Mouse (Mus musculus): ENCODE measurements around the gene Col19a1.

- TF ChIP-seq E2F4 (IDR thresholded peaks at IDR 0.05; ENCODE audit: insufficient read depth) (no peak), SRF (IDR thresholded peaks at IDR 0.05; ENCODE audit: control insufficient read depth, insufficient read length, low read depth) (no peak), POLR2A (IDR thresholded peaks at IDR 0.05; ENCODE audit: insufficient read length, low read depth) (no peak), USF1 (IDR thresholded peaks at IDR 0.05; ENCODE audit: low read depth) (no peak), CEBPB (IDR thresholded peaks at IDR 0.05; ENCODE audit: insufficient read depth, poor library complexity, severe bottlenecking) (no peak), MYOD1 (IDR thresholded peaks at IDR 0.05; ENCODE audit: control insufficient read depth in 1 of 3, insufficient read length in 2 of 3, low read depth in 2 of 3) (no peak), POLR2AphosphoS2 (IDR thresholded peaks at IDR 0.05; ENCODE audit: insufficient read length, low read depth) (no peak), TCF12 (IDR thresholded peaks at IDR 0.05; ENCODE audit: insufficient read depth, poor library complexity, severe bottlenecking) (no peak), MAX (IDR thresholded peaks at IDR 0.05; ENCODE audit: low read depth) (no peak), MYOG (IDR thresholded peaks at IDR 0.05; ENCODE audit: control insufficient read depth in 1 of 3, insufficient read depth in 1 of 3, insufficient read length in 2 of 3, low read depth in 2 of 3) (no peak), TCF3 (IDR thresholded peaks at IDR 0.05; ENCODE audit: insufficient read length, low read depth) (no peak), REST (IDR thresholded peaks at IDR 0.05; ENCODE audit: insufficient read depth, insufficient read length) (no peak)
These were observed 75.7 kb downstream of the Col19a1 start for GRCm38 (mm10) chr1:24511536-24511935.
